In genomic region chr6:59713004-59713403, GRCm38 (mm10) we compare ENCODE assay signal across 21 mouse cellular contexts.
DNase-seq lines count a peak whose midpoint lies in the region; ATAC-seq and TF ChIP-seq lines count a peak whose summit lies in the region.
"Had no signal": no experiment of that assay in that cellular context is flagged by ENCODE, and none has a peak within 500 bp of the region (broad histone marks: within the 10 kb centered on the region; RNA-seq: fewer than 3 reads in every experiment).

No protein-coding gene starts in this region.

- H3K36me3 ChIP-seq in liver, adult 2 months (ENCODE audit: control insufficient read depth, insufficient read depth, low read length) = no peaks in the 10 kb centered on the region
- no peaks in the 10 kb centered on the region for H3K36me3 ChIP-seq in liver, embryonic 16.5 days (ENCODE audit: control insufficient read depth, insufficient read depth)
- no peaks in the 10 kb centered on the region for H3K36me3 ChIP-seq in liver, embryonic 11.5 days (ENCODE audit: control insufficient read depth, insufficient read depth, low read length)
- no peaks in the 10 kb centered on the region for H3K36me3 ChIP-seq in liver, postnatal 0 days (replicated peaks; ENCODE audit: insufficient read depth, low read length)
- H3K36me3 ChIP-seq in liver, embryonic 12.5 days = no peaks in the 10 kb centered on the region
- H3K36me3 ChIP-seq: G1E had no signal

- TF ChIP-seq CTCF in liver, adult 2 months (IDR thresholded peaks at IDR 0.05; ENCODE audit: low read depth, low read length) = no peak
- no peak for TF ChIP-seq CTCF in liver, postnatal 0 days (IDR thresholded peaks at IDR 0.05; ENCODE audit: low read depth)

- no peaks in the 10 kb centered on the region for H3K79me2 ChIP-seq in liver, adult 2 months (ENCODE audit: control insufficient read depth, insufficient read depth, low read length)

- TF ChIP-seq POLR2A in liver, adult 2 months (IDR thresholded peaks at IDR 0.05; ENCODE audit: extremely low read depth, insufficient read depth, low read length) = no peak

- H3K4me1 ChIP-seq in liver, adult 2 months (ENCODE audit: control insufficient read depth, insufficient read depth, low read length) = no peaks in the 10 kb centered on the region
- no peaks in the 10 kb centered on the region for H3K4me1 ChIP-seq in liver, embryonic 16.5 days (ENCODE audit: control insufficient read depth, low read depth, low read length)
- no peaks in the 10 kb centered on the region for H3K4me1 ChIP-seq in liver, embryonic 11.5 days (replicated peaks; ENCODE audit: control insufficient read depth, insufficient read depth, low read length)
- no peaks in the 10 kb centered on the region for H3K4me1 ChIP-seq in liver, postnatal 0 days (ENCODE audit: insufficient read depth)
- no peaks in the 10 kb centered on the region for H3K4me1 ChIP-seq in liver, embryonic 12.5 days

- ATAC-seq in liver, embryonic 16.5 days (ENCODE audit: low read depth) = peak; percentile 82; the same call in 1 of the 2 replicates
- no peak for ATAC-seq in liver, embryonic 11.5 days (replicated peaks; ENCODE audit: low FRiP score)
- peak; percentile 83 for ATAC-seq in liver, postnatal 0 days
- no peak for ATAC-seq in liver, embryonic 12.5 days
- ATAC-seq: activated CD4-positive, CD25-positive, alpha-beta regulatory T cell, adult 4 months; CD4-positive, CD25-positive, alpha-beta regulatory T cell, adult 4 months; Patski had no signal

- no peak overlapping the region for H3K4me3 ChIP-seq in liver, adult 2 months (ENCODE audit: insufficient read depth, low read depth, low read length)
- H3K4me3 ChIP-seq in liver, embryonic 16.5 days (ENCODE audit: low read depth, low read length) = no peak overlapping the region
- H3K4me3 ChIP-seq in liver, embryonic 11.5 days (ENCODE audit: low read depth, low read length) = no peak overlapping the region
- no peak overlapping the region for H3K4me3 ChIP-seq in liver, postnatal 0 days (ENCODE audit: low read depth, low read length)
- H3K4me3 ChIP-seq in liver, embryonic 12.5 days = no peak overlapping the region

- H3K27me3 ChIP-seq in liver, adult 2 months (ENCODE audit: control insufficient read depth, insufficient read depth, low read length) = no peaks in the 10 kb centered on the region
- H3K27me3 ChIP-seq in liver, embryonic 16.5 days (ENCODE audit: control insufficient read depth, insufficient read depth, low read depth, low read length) = no peaks in the 10 kb centered on the region
- no peaks in the 10 kb centered on the region for H3K27me3 ChIP-seq in liver, embryonic 11.5 days (replicated peaks; ENCODE audit: control insufficient read depth, insufficient read depth, low read length)
- H3K27me3 ChIP-seq in liver, postnatal 0 days (ENCODE audit: insufficient read depth, low read length) = no peaks in the 10 kb centered on the region
- no peaks in the 10 kb centered on the region for H3K27me3 ChIP-seq in liver, embryonic 12.5 days (replicated peaks)
- H3K27me3 ChIP-seq: CH12.LX, Patski had no signal

- no peak overlapping the region for H3K4me2 ChIP-seq in liver, embryonic 16.5 days (ENCODE audit: low read depth, low read length)
- H3K4me2 ChIP-seq in liver, embryonic 11.5 days = no peak overlapping the region
- no peak overlapping the region for H3K4me2 ChIP-seq in liver, postnatal 0 days (ENCODE audit: low read depth, low read length)
- H3K4me2 ChIP-seq in liver, embryonic 12.5 days = no peak overlapping the region

- H3K9ac ChIP-seq in liver, adult 2 months (ENCODE audit: low read depth, low read length) = no peak overlapping the region
- H3K9ac ChIP-seq in liver, embryonic 16.5 days (ENCODE audit: low read depth, low read length) = no peak overlapping the region
- H3K9ac ChIP-seq in liver, embryonic 11.5 days (ENCODE audit: low read depth, low read length) = no peak overlapping the region
- no peak overlapping the region for H3K9ac ChIP-seq in liver, postnatal 0 days (replicated peaks)
- no peak overlapping the region for H3K9ac ChIP-seq in liver, embryonic 12.5 days

- DNase-seq in liver, adult 2 months (ENCODE audit: extremely low read depth, low read depth, low spot score) = peak; percentile 92
- no peak for DNase-seq in liver
- no peak for DNase-seq in liver, embryonic 11.5 days (ENCODE audit: low spot score)
- DNase-seq in liver, postnatal 0 days = no peak
- DNase-seq: adrenal gland, adult 2 months; adrenal gland, adult 8-10 months; adrenal gland, postnatal 10 days; adrenal gland, postnatal 14 days; adrenal gland, postnatal 25 days; adrenal gland, postnatal 36 days; B cell, adult 2 months; cerebellum, adult 11 months; cerebellum, adult 11-12 months; cerebellum, adult 18-20 months had no signal

- no peak for TF ChIP-seq EP300 in liver, postnatal 0 days (IDR thresholded peaks at IDR 0.05; ENCODE audit: low read depth)

- no peaks in the 10 kb centered on the region for H3K9me3 ChIP-seq in liver, embryonic 16.5 days (replicated peaks; ENCODE audit: control insufficient read depth, low read length)
- H3K9me3 ChIP-seq in liver, embryonic 11.5 days (ENCODE audit: control insufficient read depth, low read length) = no peaks in the 10 kb centered on the region
- H3K9me3 ChIP-seq in liver, postnatal 0 days (ENCODE audit: low read length) = no peaks in the 10 kb centered on the region
- H3K9me3 ChIP-seq in liver, embryonic 12.5 days (replicated peaks) = no peaks in the 10 kb centered on the region
- H3K9me3 ChIP-seq: G1E had no signal

- no peak overlapping the region for H3K27ac ChIP-seq in liver, adult 2 months (replicated peaks; ENCODE audit: insufficient read depth, low read depth, low read length)
- no peak overlapping the region for H3K27ac ChIP-seq in liver, embryonic 16.5 days (ENCODE audit: low read length)
- H3K27ac ChIP-seq in liver, embryonic 11.5 days (ENCODE audit: low read depth, low read length) = no peak overlapping the region
- H3K27ac ChIP-seq in liver, postnatal 0 days (ENCODE audit: low read depth) = no peak overlapping the region
- no peak overlapping the region for H3K27ac ChIP-seq in liver, embryonic 12.5 days

Comparison
In these comparisons a context has a peak if more than half of its experiments do, and no peak if none do; other contexts are left out.
1. ATAC-seq: peak in liver, embryonic 16.5 days (single experiment) and liver, postnatal 0 days (single experiment); none in liver, embryonic 11.5 days (single experiment) and liver, embryonic 12.5 days (single experiment).